Mouse (Mus musculus) lung, postnatal 4 days (tissue): ENCODE results near the gene Nfx1.

Experiments
- DNase-seq, 2 experiments: peaks; one replicate each; pipeline ENCODE4 v3.0.0; 2021

Gene Nfx1

GRCm38 (mm10) chr4:40976651-40977050 lies 5.9 kb downstream of the Nfx1 start:
- DNase-seq, result no peak

- DNase-seq, result no peak
These were observed 8.7 kb downstream of the Nfx1 start for GRCm38 (mm10) chr4:40979430-40979829.

- DNase-seq, result no peak
These were observed 11.8 kb downstream of the Nfx1 start for GRCm38 (mm10) chr4:40982486-40982885.

GRCm38 (mm10) chr4:40983686-40984085 lies 13.0 kb downstream of the Nfx1 start:
- no peak for DNase-seq

GRCm38 (mm10) chr4:40989633-40990032 lies 18.9 kb downstream of the Nfx1 start:
- no peak for DNase-seq

- DNase-seq, result no peak
These were observed 25.6 kb downstream of the Nfx1 start for GRCm38 (mm10) chr4:40996302-40996701.

GRCm38 (mm10) chr4:40997916-40998315 lies 27.2 kb downstream of the Nfx1 start:
- DNase-seq, result no peak

- no peak for DNase-seq
These were observed 29.6 kb downstream of the Nfx1 start for GRCm38 (mm10) chr4:41000271-41000670.

GRCm38 (mm10) chr4:41000842-41001639 lies 30.3 kb downstream of the Nfx1 start:
- no peak for DNase-seq

- no peak for DNase-seq
These were observed 42.6 kb downstream of the Nfx1 start for GRCm38 (mm10) chr4:41013351-41013750.

- no peak for DNase-seq
These were observed 45.1 kb downstream of the Nfx1 start for GRCm38 (mm10) chr4:41015798-41016197.

GRCm38 (mm10) chr4:41021094-41021493 lies 50.4 kb downstream of the Nfx1 start:
- DNase-seq, result no peak

- no peak for DNase-seq
These were observed 55.5 kb downstream of the Nfx1 start for GRCm38 (mm10) chr4:41026086-41026787.

- DNase-seq, result no peak
These were observed 57.2 kb downstream of the Nfx1 start for GRCm38 (mm10) chr4:41027872-41028271.

- DNase-seq, result no peak
These were observed 57.6 kb downstream of the Nfx1 start for GRCm38 (mm10) chr4:41028272-41028671.

GRCm38 (mm10) chr4:41029372-41029771 lies 58.7 kb downstream of the Nfx1 start:
- no peak for DNase-seq

GRCm38 (mm10) chr4:41031242-41031641 lies 60.5 kb downstream of the Nfx1 start:
- no peak for DNase-seq

GRCm38 (mm10) chr4:41037942-41038341 lies 67.2 kb downstream of the Nfx1 start:
- no peak for DNase-seq

- DNase-seq, result no peak
These were observed 70.3 kb downstream of the Nfx1 start for GRCm38 (mm10) chr4:41040983-41041382.

- no peak for DNase-seq
These were observed 72.2 kb downstream of the Nfx1 start for GRCm38 (mm10) chr4:41042880-41043279.

- DNase-seq, result no peak
These were observed 73.3 kb downstream of the Nfx1 start for GRCm38 (mm10) chr4:41043961-41044360.

- DNase-seq, result no peak
These were observed 74.6 kb downstream of the Nfx1 start for GRCm38 (mm10) chr4:41045288-41045687.

GRCm38 (mm10) chr4:41046254-41046795 lies 75.6 kb downstream of the Nfx1 start:
- DNase-seq, result no peak
